Comparison of ENCODE assay signal across 10 mouse cellular contexts in genomic region chr12:33285933-33286649, GRCm38 (mm10).
DNase-seq lines count a peak whose midpoint lies in the region; ATAC-seq lines count a peak whose summit lies in the region.
"Had no signal": no experiment of that assay in that cellular context is flagged by ENCODE, and none has a peak within 500 bp of the region (broad histone marks: within the 10 kb centered on the region; RNA-seq: fewer than 3 reads in every experiment).

No protein-coding gene starts in this region.

- H3K27me3 ChIP-seq in heart, embryonic 12.5 days (replicated peaks), result no peaks in the 10 kb centered on the region
- H3K27me3 ChIP-seq in kidney, embryonic 14.5 days (ENCODE audit: control insufficient read depth, insufficient read depth, low read length), result no peaks in the 10 kb centered on the region
- H3K27me3 ChIP-seq in midbrain, embryonic 11.5 days (ENCODE audit: control insufficient read depth, insufficient read depth, low read length), result no peaks in the 10 kb centered on the region
- H3K27me3 ChIP-seq: embryonic facial prominence, embryonic 13.5 days; neural tube, embryonic 13.5 days had no signal

- peak; percentile 93 for DNase-seq in heart, adult 11 months
- no peak for DNase-seq in heart, postnatal 25 days (ENCODE audit: low spot score)
- DNase-seq in midbrain, embryonic 11.5 days (ENCODE audit: low spot score, missing footprints), result no peak
- no peak for DNase-seq in left cerebral cortex, adult 8-10 months (ENCODE audit: low spot score in 2 of 2)
- DNase-seq in spleen, postnatal 4 days (ENCODE audit: low spot score in 2 of 2), result no peak
- DNase-seq in thymus, postnatal 4 days, result no peak

- intact Hi-C loops in heart, postnatal 25 days (cut with DNase I), result no loop called here

- H3K4me1 ChIP-seq in heart, embryonic 12.5 days (replicated peaks), result peaks cover 57% of the 10 kb centered on the region
- peaks cover 18% of the 10 kb centered on the region for H3K4me1 ChIP-seq in kidney, embryonic 14.5 days (ENCODE audit: control insufficient read depth, insufficient read depth, low read length)
- H3K4me1 ChIP-seq in midbrain, embryonic 11.5 days (ENCODE audit: control insufficient read depth, insufficient read depth, low read length), result peaks cover 11% of the 10 kb centered on the region

- no peak overlapping the region for H3K4me2 ChIP-seq in heart, embryonic 12.5 days
- no peak overlapping the region for H3K4me2 ChIP-seq in kidney, embryonic 14.5 days (replicated peaks; ENCODE audit: low read depth, low read length)
- no peak overlapping the region for H3K4me2 ChIP-seq in midbrain, embryonic 11.5 days
- H3K4me2 ChIP-seq: embryonic facial prominence, embryonic 13.5 days; neural tube, embryonic 13.5 days had no signal

- no peak overlapping the region for H3K9ac ChIP-seq in heart, embryonic 12.5 days
- no peak overlapping the region for H3K9ac ChIP-seq in kidney, embryonic 14.5 days (ENCODE audit: low read depth, low read length)
- H3K9ac ChIP-seq in midbrain, embryonic 11.5 days (ENCODE audit: low read length), result no peak overlapping the region; the same call in 1 of the 2 replicates
- H3K9ac ChIP-seq: embryonic facial prominence, embryonic 13.5 days; neural tube, embryonic 13.5 days had no signal

- H3K9me3 ChIP-seq in heart, embryonic 12.5 days (replicated peaks), result no peaks in the 10 kb centered on the region
- H3K9me3 ChIP-seq in kidney, embryonic 14.5 days (ENCODE audit: control insufficient read depth, low read length), result no peaks in the 10 kb centered on the region
- H3K9me3 ChIP-seq in midbrain, embryonic 11.5 days (ENCODE audit: control insufficient read depth, low read length), result no peaks in the 10 kb centered on the region
- H3K9me3 ChIP-seq: embryonic facial prominence, embryonic 13.5 days; neural tube, embryonic 13.5 days had no signal

- H3K4me3 ChIP-seq in heart, embryonic 12.5 days, result no peak overlapping the region
- H3K4me3 ChIP-seq in kidney, embryonic 14.5 days (ENCODE audit: low read length), result no peak overlapping the region
- H3K4me3 ChIP-seq in midbrain, embryonic 11.5 days (ENCODE audit: low read depth, low read length), result no peak overlapping the region
- H3K4me3 ChIP-seq: embryonic facial prominence, embryonic 13.5 days; neural tube, embryonic 13.5 days had no signal

- 56% methylated on average over 9 of the region's 9 CpGs for WGBS in heart, embryonic 12.5 days
- WGBS in kidney, embryonic 14.5 days, result 43% methylated on average over 9 of the region's 9 CpGs
- 25% methylated on average over 9 of the region's 9 CpGs for WGBS in midbrain, embryonic 11.5 days

- no peaks in the 10 kb centered on the region for H3K36me3 ChIP-seq in heart, embryonic 12.5 days
- H3K36me3 ChIP-seq in kidney, embryonic 14.5 days (ENCODE audit: control insufficient read depth, insufficient read depth, low read length), result no peaks in the 10 kb centered on the region
- H3K36me3 ChIP-seq in midbrain, embryonic 11.5 days (ENCODE audit: control insufficient read depth, insufficient read depth, low read length), result no peaks in the 10 kb centered on the region
- H3K36me3 ChIP-seq: embryonic facial prominence, embryonic 13.5 days; neural tube, embryonic 13.5 days had no signal

- peak overlapping the region; percentile 69 for H3K27ac ChIP-seq in heart, embryonic 12.5 days (ENCODE audit: poor library complexity, severe bottlenecking)
- no peak overlapping the region for H3K27ac ChIP-seq in kidney, embryonic 14.5 days (ENCODE audit: low read depth, low read length)
- no peak overlapping the region for H3K27ac ChIP-seq in midbrain, embryonic 11.5 days (ENCODE audit: low read depth, low read length)
- H3K27ac ChIP-seq: embryonic facial prominence, embryonic 13.5 days; neural tube, embryonic 13.5 days had no signal

- peak; percentile 79 for ATAC-seq in heart, embryonic 12.5 days (ENCODE audit: insufficient number of reproducible peaks, low FRiP score)
- ATAC-seq in kidney, embryonic 14.5 days (ENCODE audit: low FRiP score, low TSS enrichment), result peak; percentile 43; the same call in 1 of the 2 replicates
- peak; percentile 66 for ATAC-seq in midbrain, embryonic 11.5 days (ENCODE audit: low FRiP score)
